Mouse (Mus musculus) leukemia stem cell, adult 10-12 weeks (primary cell): ENCODE data around the gene Doxl2. TPM values are rescaled to one million over a fixed set of nuclear protein-coding genes. Genes with fewer than 3 reads are reported as not detected.

Experiments used
- polyA plus RNA-seq: library from polyadenylated mRNA; stranded (reverse); fragments of >175 nt; gene quantifications from 2 replicates; pipeline ENCODE4 v1.2.3, GENCODE M21; 2012; ENCODE audit warnings: low replicate concordance

Gene Doxl2
- polyA plus RNA-seq: not detected in 2 replicates

GRCm38 (mm10) chr6:48974663-48975062, at the start of gene Doxl2:
Gene Doxl2 (plus strand): TSS chr6:48974963.

DNA sequence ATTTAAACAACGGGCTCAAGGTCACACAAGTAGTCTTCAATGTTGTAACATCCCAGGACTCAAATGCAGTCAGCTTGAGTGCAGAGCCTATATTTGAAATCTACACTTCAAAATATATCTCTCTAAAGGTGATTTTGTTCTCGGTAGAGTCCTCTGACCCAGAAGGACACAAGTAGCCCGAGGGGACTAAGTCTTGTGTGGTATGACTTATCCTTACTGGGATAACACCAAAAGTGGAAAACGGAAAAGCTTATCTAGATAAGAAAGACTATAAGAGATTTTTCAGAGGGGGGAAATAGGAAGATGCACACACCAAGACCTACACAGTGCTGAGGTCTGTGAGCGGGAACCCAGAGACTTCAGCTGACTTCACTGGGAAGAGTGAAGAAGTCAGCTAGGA, 45.2 kb upstream of the Doxl2 start, which contains the start of gene 1600015I10Rik:
Gene 1600015I10Rik, plus strand, starts transcription at position 301 of the 400 bp plus-strand sequence.

DNA sequence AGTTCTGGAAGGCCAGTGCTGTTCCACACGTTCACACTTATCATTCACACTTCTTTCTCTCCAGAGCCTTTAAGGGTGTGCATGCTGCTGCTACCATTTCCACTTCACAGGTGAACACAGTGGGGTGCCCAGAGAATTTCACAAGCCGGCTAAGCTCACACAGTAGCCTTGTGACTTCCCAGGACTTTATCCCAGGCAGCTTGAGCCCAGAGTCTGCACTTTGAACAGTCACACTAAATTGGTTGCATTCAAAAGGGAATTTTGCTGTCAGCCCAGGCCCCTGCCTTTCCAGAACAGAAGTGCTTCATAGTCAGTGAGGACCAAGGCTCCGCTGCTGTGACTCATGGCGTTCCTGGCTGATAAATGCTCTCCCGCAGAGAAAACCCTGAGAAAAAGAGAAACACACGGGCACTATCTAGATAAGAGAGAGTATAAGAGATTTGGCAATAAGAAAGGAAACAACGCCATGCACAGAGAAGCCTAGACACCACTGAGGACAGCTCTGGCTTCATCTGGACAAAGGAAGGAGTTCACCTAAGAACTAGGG, 11.8 kb downstream of the Doxl2 start, which contains the start of gene Svs1:
Gene Svs1, plus strand, starts transcription at position 418 of the 547 bp plus-strand sequence.

Other genes starting within 250 kb of the Doxl2 start
- gene Gimap1, start 235.9 kb upstream of the Doxl2 start, polyA plus RNA-seq: 14.6 and 21.6 TPM in 2 replicates
- 4.7 and 19.6 TPM in 2 replicates for gene Gimap5, start 228.8 kb upstream of the Doxl2 start, polyA plus RNA-seq
- gene Gimap3, start 204.1 kb upstream of the Doxl2 start, polyA plus RNA-seq: 24.2 and 84.0 TPM in 2 replicates
- gene Tmem176a, start 134.0 kb upstream of the Doxl2 start, polyA plus RNA-seq: 6.4 and 44.5 TPM in 2 replicates
- gene Tmem176b, start 133.5 kb upstream of the Doxl2 start, polyA plus RNA-seq: 2.3 and 12.0 TPM in 2 replicates
- not detected in 2 replicates for gene Aoc1, start 102.1 kb upstream of the Doxl2 start, polyA plus RNA-seq
- not detected in 2 replicates for gene 1600015I10Rik, start 45.1 kb upstream of the Doxl2 start, polyA plus RNA-seq
- not detected in 2 replicates for gene Svs1, start 11.9 kb downstream of the Doxl2 start, polyA plus RNA-seq
- 0.18 and 0.31 TPM in 2 replicates for gene Gpnmb, start 61.6 kb downstream of the Doxl2 start, polyA plus RNA-seq
- 57.0 and 59.6 TPM in 2 replicates for gene Malsu1, start 98.8 kb downstream of the Doxl2 start, polyA plus RNA-seq
- gene Igf2bp3, start 240.0 kb downstream of the Doxl2 start, polyA plus RNA-seq: not detected in 2 replicates